Mouse (Mus musculus): Measurements from ENCODE around the gene Larp4.

DNA sequence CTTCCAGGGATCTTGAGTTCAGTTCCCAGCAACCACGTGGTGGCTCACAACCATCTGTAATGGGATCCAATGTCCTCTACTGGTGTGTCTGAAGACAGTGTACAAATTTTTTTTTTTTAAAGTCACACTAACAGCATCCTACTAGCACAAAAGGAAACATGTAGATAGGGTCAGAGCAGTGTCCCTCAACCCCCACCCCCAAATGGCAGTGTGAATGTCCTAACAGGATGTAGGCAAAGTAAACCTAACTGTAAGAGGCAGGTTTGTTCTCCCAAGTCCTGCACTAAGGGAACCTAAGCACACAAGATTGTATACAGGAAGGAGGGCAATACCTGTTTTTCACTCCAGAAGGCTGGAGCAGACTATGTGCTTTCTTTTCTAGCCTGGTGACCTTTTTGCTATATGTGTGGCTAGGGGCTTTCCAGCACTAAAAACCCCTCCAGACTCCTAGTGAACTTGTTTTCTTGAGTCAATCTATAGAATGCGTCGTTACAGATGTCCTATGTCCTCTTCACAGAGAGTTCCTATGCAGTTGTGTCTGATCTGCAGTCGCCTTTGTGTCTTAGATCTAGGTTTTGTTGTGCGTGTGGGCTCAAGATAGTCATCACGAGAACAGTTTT, 48.5 kb downstream of the Larp4 start:
- no peak for TF ChIP-seq CTCF (IDR thresholded peaks at IDR 0.05; ENCODE audit: low read depth)
- no peak for TF ChIP-seq EP300 (IDR thresholded peaks at IDR 0.05; ENCODE audit: low read depth)

Data from liver, embryonic 14.5 days (tissue).